Mouse (Mus musculus) embryonic facial prominence, embryonic 14.5 days (tissue): Measurements from ENCODE around the gene Gm20388. TPM values are rescaled to one million over a fixed set of nuclear protein-coding genes. Genes with fewer than 3 reads are reported as not detected.

Experiments
- ATAC-seq: fragments of 200-750 bp; cut with Nextera tagmentation; 2 replicates; pipeline ENCODE4 v1.8.0; 2017; ENCODE audit warnings: low read depth, moderate number of reproducible peaks, moderate TSS enrichment
- DNase-seq: peaks from one replicate; pipeline ENCODE4 v3.0.0-alpha.2; 2015; ENCODE audit warnings: low spot score
- H3K27ac ChIP-seq: fragments of 300-500 bp; sonication (generic); replicated peaks from 2 replicates; pipeline ENCODE4 v1.5.1; 2014; ENCODE audit warnings: low read depth, mild to moderate bottlenecking, low read length, moderate library complexity
- H3K27me3 ChIP-seq: fragments of 300-500 bp; sonication (generic); replicated peaks from 2 replicates; pipeline ENCODE4 v1.6.1; 2014; ENCODE audit warnings: low read length; ENCODE audit not compliant: control insufficient read depth, insufficient read depth
- H3K36me3 ChIP-seq: fragments of 300-500 bp; sonication (generic); 2 replicates; pipeline ENCODE4 v1.6.1; 2014; ENCODE audit warnings: low read length, mixed read lengths; ENCODE audit not compliant: control insufficient read depth, insufficient read depth
- H3K4me1 ChIP-seq: fragments of 300-500 bp; sonication (generic); 2 replicates; pipeline ENCODE4 v1.6.1; 2014; ENCODE audit warnings: antibody characterized with exemption, low read length; ENCODE audit not compliant: control insufficient read depth, insufficient read depth
- H3K4me2 ChIP-seq: fragments of 300-500 bp; sonication (generic); 2 replicates; pipeline ENCODE4 v1.6.1; 2014; ENCODE audit warnings: low read depth, mild to moderate bottlenecking, low read length, moderate library complexity, mixed read lengths
- H3K4me3 ChIP-seq: fragments of 300-500 bp; sonication (generic); 2 replicates; pipeline ENCODE4 v1.5.1; 2014; ENCODE audit warnings: low read depth, mild to moderate bottlenecking, low read length
- H3K9ac ChIP-seq: fragments of 300-500 bp; sonication (generic); 2 replicates; pipeline ENCODE4 v1.6.1; 2014; ENCODE audit warnings: low read depth, mild to moderate bottlenecking, low read length, moderate library complexity, mixed read lengths
- H3K9me3 ChIP-seq: fragments of 300-500 bp; sonication (generic); 2 replicates; pipeline ENCODE4 v1.6.1; 2016; ENCODE audit warnings: low read length; ENCODE audit not compliant: control insufficient read depth
- WGBS: fragments of 180-500 bp; shearing (Covaris S2); extraction: QIAGEN DNeasy Blood & Tissue Kit; methylation state at CpG from one replicate; pipeline ENCODE4 v1.1.7; 2014; 5-methylcytosine and 5-hydroxymethylcytosine counted together
- polyA plus RNA-seq: library from polyadenylated mRNA; unstranded; fragments of >200 nt; fragmentation: Nextera tagmentation; extraction: Ambion mirVana; gene quantifications from 2 replicates; pipeline ENCODE4 v1.2.1, GENCODE M21; 2014

Gene Gm20388
- polyA plus RNA-seq, 1 experiment from 2014 or later: not detected

DNA sequence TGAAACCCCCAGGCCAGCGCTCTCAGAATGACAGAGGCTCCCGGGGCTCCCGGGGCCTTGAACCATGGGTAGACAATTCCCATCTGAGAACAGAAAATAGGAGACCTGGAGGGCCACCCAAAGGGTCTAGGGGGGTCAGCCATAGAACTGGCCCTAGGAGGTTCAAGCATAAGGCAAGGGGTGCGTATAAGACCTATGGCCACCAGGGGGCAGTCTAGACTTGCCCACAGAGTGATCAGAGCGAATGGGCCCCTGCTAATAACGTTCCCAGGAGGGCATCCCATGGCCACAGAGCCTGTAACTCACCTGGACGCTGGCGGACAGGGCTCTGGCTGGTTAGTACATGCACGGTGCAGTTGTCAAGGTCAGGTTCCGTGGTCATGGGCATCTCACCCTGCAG, 2590.2 kb downstream of the Gm20388 start:
- peaks cover 62% of the 10 kb centered on the region for H3K36me3 ChIP-seq
- WGBS: 33% methylated on average over 10 of the region's 10 CpGs
- ATAC-seq: peak; percentile 48; the same call in 1 of the 2 replicates

DNA sequence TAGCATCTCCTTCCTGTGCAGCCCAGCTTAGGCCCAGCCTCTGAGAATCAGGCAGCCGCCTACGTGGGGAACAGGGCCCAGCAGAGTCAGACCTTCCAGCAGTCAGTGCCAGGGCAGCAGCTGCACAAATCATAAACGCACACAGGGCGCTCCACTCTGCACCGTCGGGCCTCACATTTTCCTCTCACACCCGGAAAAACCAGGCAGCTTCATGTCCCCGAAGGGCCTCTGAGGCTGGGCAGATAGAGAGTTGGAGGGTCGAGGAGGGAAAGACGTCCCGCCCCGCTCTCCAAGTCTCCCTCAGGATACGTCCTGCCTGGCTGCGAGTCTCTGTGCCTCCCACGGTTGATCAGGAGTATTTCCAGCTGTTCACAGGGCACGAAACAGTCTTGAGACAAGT, 2600.9 kb downstream of the Gm20388 start:
- H3K27ac ChIP-seq: no peak overlapping the region; the same call in 1 of the 2 replicates
- WGBS: 49% methylated on average over 15 of the region's 16 CpGs
- no peak overlapping the region for H3K4me3 ChIP-seq
- H3K9ac ChIP-seq: 0 out of 2 replicates have a peak overlapping the region, but pooled peaks have one; percentile 2
- H3K4me1 ChIP-seq: no peaks in the 10 kb centered on the region
- no peaks in the 10 kb centered on the region for H3K27me3 ChIP-seq
- peak; percentile 25 for DNase-seq
- ATAC-seq: peak; percentile 66; the same call in 1 of the 2 replicates
- H3K4me2 ChIP-seq: no peak overlapping the region
- H3K36me3 ChIP-seq: peaks cover 3% of the 10 kb centered on the region; the same call in 1 of the 2 replicates
- no peaks in the 10 kb centered on the region for H3K9me3 ChIP-seq

More for the DNA sequence above, 2590.2 kb downstream of the Gm20388 start:
- Histone ChIP-seq H3K4me1 (no peaks in the 10 kb centered on the region), H3K9me3 (no peaks in the 10 kb centered on the region), H3K4me3 (no peak overlapping the region), H3K27ac (no peak overlapping the region), H3K4me2 (no peak overlapping the region), H3K9ac (no peak overlapping the region), H3K27me3 (no peaks in the 10 kb centered on the region)
- peak; percentile 90 for DNase-seq

DNA sequence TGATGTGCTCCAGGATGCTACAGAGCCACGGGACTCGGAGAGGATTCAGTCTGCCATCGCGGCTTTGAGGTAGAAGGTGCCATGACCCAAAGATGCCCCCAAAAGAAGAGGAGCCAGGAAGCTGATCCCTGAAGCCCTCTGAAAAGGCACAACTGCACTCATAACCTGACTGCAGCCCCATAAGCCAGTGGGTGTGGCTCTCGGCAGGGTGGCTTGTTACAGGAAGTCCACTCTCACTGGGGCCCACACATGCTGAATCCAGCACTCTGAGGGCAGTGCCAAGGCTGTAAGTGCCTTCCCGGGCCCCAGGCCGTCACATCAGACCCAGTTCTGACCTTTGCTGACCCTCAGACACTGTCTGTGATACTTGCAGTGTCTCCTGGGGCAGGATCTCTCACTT, 2601.8 kb downstream of the Gm20388 start:
- Histone ChIP-seq H3K27me3 (no peaks in the 10 kb centered on the region), H3K4me3 (no peak overlapping the region), H3K4me1 (peaks cover 3% of the 10 kb centered on the region), H3K4me2 (no peak overlapping the region), H3K9me3 (no peaks in the 10 kb centered on the region), H3K9ac (0 out of 2 replicates have a peak overlapping the region, but pooled peaks have one; percentile 2), H3K36me3 (peaks cover 3% of the 10 kb centered on the region; the same call in 1 of the 2 replicates), H3K27ac (no peak overlapping the region)
- ATAC-seq: no peak
- DNase-seq: no peak
- WGBS: 73% methylated on average over 7 of the region's 7 CpGs

DNA sequence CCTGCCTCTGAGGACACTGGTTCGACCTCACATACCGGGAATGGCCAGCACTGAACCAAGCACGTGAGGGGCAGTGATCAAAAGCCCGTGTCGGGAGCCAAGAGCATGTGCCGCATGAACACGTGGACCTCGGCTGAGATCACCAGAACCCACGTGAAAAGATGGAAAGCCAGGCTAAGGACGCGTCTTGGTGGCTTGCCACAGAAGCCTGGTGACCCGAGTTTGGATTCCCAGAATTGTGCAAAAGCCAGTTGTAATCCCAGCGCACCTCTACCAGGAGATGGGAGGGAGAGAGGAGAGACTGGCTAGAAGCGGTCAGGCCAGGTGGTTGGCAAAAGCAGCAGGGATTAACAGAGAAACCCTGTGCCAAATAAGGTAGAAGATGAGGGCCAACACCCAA, 2605.1 kb downstream of the Gm20388 start:
- WGBS: 87% methylated on average over 14 of the region's 14 CpGs

DNA sequence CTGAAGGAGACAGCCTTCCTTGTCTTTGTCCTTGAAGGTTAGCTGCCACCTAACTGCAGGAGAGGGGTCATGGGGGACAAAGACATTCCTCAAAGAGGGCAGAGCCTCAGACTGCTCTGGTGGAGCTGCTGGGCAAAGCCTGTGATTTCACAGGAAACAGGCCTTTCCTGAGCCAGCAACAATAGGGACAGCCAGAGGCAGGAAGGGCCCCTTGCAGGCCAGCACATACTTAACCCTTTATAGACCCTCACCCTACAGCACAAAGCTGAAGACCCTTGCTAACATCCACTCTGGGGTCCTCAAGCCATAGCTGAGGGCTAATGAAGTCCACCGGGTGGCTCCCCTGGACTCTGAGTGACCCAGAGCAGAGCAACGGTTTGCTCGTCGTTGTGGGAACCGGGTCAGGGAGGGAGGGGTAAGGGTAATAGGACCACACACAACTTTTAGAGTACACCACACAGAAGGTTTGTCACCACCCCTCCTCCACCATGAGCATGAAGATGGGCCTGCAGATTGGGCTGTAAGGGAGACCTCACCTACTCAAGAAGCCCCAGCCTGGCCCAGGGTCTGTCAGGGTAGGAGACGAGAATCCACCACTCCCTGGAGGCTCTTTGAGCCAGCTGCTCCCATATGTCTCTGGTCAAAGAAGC, 2607.0 kb downstream of the Gm20388 start:
- no peaks in the 10 kb centered on the region; the same call in 1 of the 2 replicates for H3K36me3 ChIP-seq
- H3K27ac ChIP-seq: peak overlapping the region; percentile 65
- peak; percentile 38; the same call in 1 of the 2 replicates for ATAC-seq
- no peak overlapping the region for H3K4me2 ChIP-seq
- H3K9me3 ChIP-seq: no peaks in the 10 kb centered on the region
- WGBS: 14% methylated on average over 6 of the region's 6 CpGs
- H3K27me3 ChIP-seq: no peaks in the 10 kb centered on the region
- 0 out of 2 replicates have a peak overlapping the region, but pooled peaks have one; percentile 42 for H3K9ac ChIP-seq
- DNase-seq: peak; percentile 65
- no peak overlapping the region for H3K4me3 ChIP-seq
- H3K4me1 ChIP-seq: peaks cover 16% of the 10 kb centered on the region

More for the DNA sequence above, 2605.1 kb downstream of the Gm20388 start:
- Histone ChIP-seq H3K9me3 (no peaks in the 10 kb centered on the region), H3K4me1 (peaks cover 16% of the 10 kb centered on the region), H3K4me3 (no peak overlapping the region), H3K27me3 (no peaks in the 10 kb centered on the region), H3K27ac (no peak overlapping the region), H3K9ac (no peak overlapping the region), H3K4me2 (no peak overlapping the region), H3K36me3 (no peaks in the 10 kb centered on the region; the same call in 1 of the 2 replicates)
- no peak for DNase-seq
- ATAC-seq: no peak

DNA sequence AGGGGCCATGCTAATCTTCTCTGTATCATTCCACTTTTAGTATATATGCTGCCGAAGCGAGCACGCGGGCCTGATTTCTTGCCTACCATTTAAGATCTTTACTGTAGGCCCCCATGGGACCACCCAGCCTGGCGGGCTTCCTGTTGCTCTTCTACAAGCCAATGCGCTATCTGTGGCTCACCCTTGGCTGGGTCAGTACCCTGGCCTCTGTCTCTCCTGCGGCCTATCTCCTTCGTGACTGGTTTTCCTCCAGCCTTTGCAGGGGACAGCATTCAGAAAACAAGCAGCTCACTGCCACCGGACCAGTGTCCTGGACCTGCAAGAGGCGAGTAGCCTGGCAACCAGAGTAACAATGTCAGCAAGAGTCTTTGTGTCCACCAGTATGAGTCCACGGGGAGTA, 2610.0 kb downstream of the Gm20388 start:
- Histone ChIP-seq H3K27ac (peak overlapping the region; percentile 10; the same call in 1 of the 2 replicates), H3K4me3 (no peak overlapping the region), H3K36me3 (no peaks in the 10 kb centered on the region), H3K27me3 (no peaks in the 10 kb centered on the region), H3K4me2 (no peak overlapping the region), H3K9ac (no peak overlapping the region), H3K9me3 (no peaks in the 10 kb centered on the region), H3K4me1 (peaks cover 40% of the 10 kb centered on the region)
- 75% methylated on average over 11 of the region's 11 CpGs for WGBS
- DNase-seq: no peak
- no peak for ATAC-seq

DNA sequence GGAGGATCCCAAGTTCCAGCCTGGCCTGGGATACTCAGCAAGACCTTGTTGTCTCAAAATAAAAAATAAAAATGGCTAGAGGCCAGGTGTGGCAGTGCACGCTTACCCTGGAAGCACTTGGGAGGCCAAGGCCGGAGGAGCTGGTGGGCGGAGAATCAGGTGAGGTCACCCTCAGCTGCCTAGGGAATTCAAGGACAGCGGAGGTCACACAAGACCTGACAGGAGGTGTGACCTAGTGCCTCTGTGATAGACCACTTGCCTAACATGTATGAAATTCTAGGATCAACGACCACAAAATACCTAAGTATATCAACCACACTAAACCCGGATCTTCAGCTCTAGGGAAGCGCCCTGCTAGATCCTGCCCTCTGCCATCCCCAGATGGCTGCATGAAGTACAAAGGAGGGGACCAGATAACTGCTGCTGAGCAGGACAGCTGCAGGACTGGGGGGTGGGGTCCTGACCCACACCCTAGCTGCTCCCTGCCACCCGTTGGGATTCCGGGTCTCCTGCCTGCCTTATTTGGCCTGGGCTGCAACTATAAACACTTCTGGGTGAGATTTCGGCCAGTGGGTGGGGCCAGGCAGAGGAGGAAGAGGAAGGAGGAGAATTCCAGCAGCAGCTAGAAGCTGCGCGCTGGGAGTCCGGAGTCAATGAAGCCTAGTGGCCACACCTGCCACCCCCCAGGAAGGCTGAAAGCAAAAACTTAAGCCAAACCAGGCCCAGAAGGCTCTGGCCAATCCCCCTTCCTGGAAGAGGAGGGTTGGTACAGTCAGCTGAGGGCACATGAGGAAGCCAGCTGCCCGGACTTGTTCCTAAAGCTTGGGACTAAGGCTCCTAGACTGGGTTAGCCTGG, 2612.4 kb downstream of the Gm20388 start:
- DNase-seq (peak; percentile 61), ATAC-seq (peak; percentile 38)
- Histone ChIP-seq H3K4me2 (peak overlapping the region; percentile 25), H3K9ac (peak overlapping the region; percentile 9; the same call in 1 of the 2 replicates), H3K36me3 (no peaks in the 10 kb centered on the region), H3K4me1 (peaks cover 36% of the 10 kb centered on the region), H3K4me3 (no peak overlapping the region), H3K9me3 (no peaks in the 10 kb centered on the region), H3K27me3 (no peaks in the 10 kb centered on the region), H3K27ac (peak overlapping the region; percentile 57)
- 56% methylated on average over 14 of the region's 14 CpGs for WGBS

DNA sequence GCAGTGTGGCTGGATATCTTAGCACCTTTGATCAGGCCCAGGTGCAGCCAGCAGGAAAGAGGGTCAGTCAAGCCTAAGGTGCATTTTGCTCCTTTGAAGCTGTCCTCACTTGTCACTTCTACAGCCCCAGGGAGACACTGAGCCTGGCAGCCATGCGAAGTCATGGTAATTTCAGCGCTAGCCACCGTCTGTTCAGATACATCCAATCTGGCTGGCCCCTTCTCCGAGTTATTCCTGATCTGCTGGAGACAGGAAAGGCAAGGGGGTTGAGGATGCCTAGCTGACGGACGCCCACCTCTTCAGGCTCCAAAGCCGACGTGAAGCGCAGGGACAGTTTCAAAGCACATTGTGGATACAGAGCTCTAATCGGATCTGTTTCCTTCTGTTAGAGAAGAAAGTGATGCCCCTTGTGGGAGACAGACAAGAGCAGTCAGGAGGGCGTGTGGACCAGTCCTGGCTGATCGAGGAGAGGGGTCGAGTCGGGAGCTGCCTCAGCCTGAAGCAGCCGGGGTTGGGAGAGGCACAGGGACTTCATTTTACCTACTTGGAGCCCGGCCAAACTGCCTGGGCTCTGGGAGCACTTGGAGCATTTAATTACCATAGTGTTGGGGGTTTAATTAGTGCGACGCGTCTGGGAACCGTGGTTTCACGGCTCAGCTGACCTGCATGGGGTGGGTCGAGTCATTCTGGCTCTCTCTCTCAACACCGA, 2613.2 kb downstream of the Gm20388 start:
- Histone ChIP-seq H3K27ac (peak overlapping the region; percentile 57), H3K4me3 (no peak overlapping the region), H3K9ac (peak overlapping the region; percentile 9), H3K9me3 (no peaks in the 10 kb centered on the region), H3K4me1 (peaks cover 30% of the 10 kb centered on the region), H3K4me2 (peak overlapping the region; percentile 25), H3K27me3 (no peaks in the 10 kb centered on the region), H3K36me3 (no peaks in the 10 kb centered on the region)
- ATAC-seq: 0 out of 2 replicates have a peak, but pooled peaks have one; percentile 38
- DNase-seq: peak; percentile 72
- 16% methylated on average over 23 of the region's 23 CpGs for WGBS
